Mouse (Mus musculus) right cerebral cortex, postnatal 4 days (tissue): ENCODE measurements around the gene Bri3.
"Not testable (repeated sequence)": the region's sequence is repeated elsewhere in the genome, so short reads cannot be mapped to it uniquely, and the experiment has no call there.

Experiments
- DNase-seq: peaks from one replicate; pipeline ENCODE4 v3.0.0-alpha.2; 2022

Bri3 gene

GRCm38 (mm10) chr5:144308929-144309328 lies 64.7 kb downstream of the Bri3 start:
- DNase-seq: no peak

GRCm38 (mm10) chr5:144312183-144312582 lies 67.9 kb downstream of the Bri3 start:
- DNase-seq: no peak

GRCm38 (mm10) chr5:144313335-144313734 lies 69.1 kb downstream of the Bri3 start:
- DNase-seq: no peak

GRCm38 (mm10) chr5:144314731-144315494 lies 70.7 kb downstream of the Bri3 start:
- no peak for DNase-seq

- no peak for DNase-seq
Measured at GRCm38 (mm10) chr5:144316442-144316841, 72.2 kb downstream of the Bri3 start.

GRCm38 (mm10) chr5:144317426-144317825 lies 73.2 kb downstream of the Bri3 start:
- no peak for DNase-seq

GRCm38 (mm10) chr5:144318286-144318685 lies 74.0 kb downstream of the Bri3 start:
- no peak for DNase-seq

- DNase-seq: no peak
Measured at GRCm38 (mm10) chr5:144321681-144322080, 77.4 kb downstream of the Bri3 start.

GRCm38 (mm10) chr5:144322717-144323116 lies 78.5 kb downstream of the Bri3 start:
- DNase-seq: no peak

- no peak for DNase-seq
Measured at GRCm38 (mm10) chr5:144334010-144334409, 89.8 kb downstream of the Bri3 start.

- DNase-seq: not testable (repeated sequence)
Measured at GRCm38 (mm10) chr5:144335357-144335756, 91.1 kb downstream of the Bri3 start.

- DNase-seq: no peak
Measured at GRCm38 (mm10) chr5:144338787-144339186, 94.5 kb downstream of the Bri3 start.

- no peak for DNase-seq
Measured at GRCm38 (mm10) chr5:144341085-144341484, 96.8 kb downstream of the Bri3 start.

GRCm38 (mm10) chr5:144344592-144344991 lies 100.4 kb downstream of the Bri3 start:
- DNase-seq: no peak

- no peak for DNase-seq
Measured at GRCm38 (mm10) chr5:144351185-144351584, 106.9 kb downstream of the Bri3 start.

- no peak for DNase-seq
Measured at GRCm38 (mm10) chr5:144352250-144353047, 108.2 kb downstream of the Bri3 start.

- no peak for DNase-seq
Measured at GRCm38 (mm10) chr5:144356776-144357455, 112.7 kb downstream of the Bri3 start.

GRCm38 (mm10) chr5:144357551-144357880 lies 113.3 kb downstream of the Bri3 start:
- peak; percentile 14 for DNase-seq

- DNase-seq: peak; percentile 42
Measured at GRCm38 (mm10) chr5:144357881-144358591, 113.8 kb downstream of the Bri3 start, which contains the start of gene Baiap2l1. TSS of gene Baiap2l1 (minus strand) at chr5:144358112.

- DNase-seq: no peak
Measured at GRCm38 (mm10) chr5:144358592-144358917, 114.3 kb downstream of the Bri3 start.

GRCm38 (mm10) chr5:144359886-144360285 lies 115.6 kb downstream of the Bri3 start:
- DNase-seq: no peak

- DNase-seq: no peak
Measured at GRCm38 (mm10) chr5:144360346-144360745, 116.1 kb downstream of the Bri3 start.
